Mouse (Mus musculus) thymus, adult 2 months (tissue): ENCODE data around the gene Spry1. TPM values are rescaled to one million over a fixed set of nuclear protein-coding genes. Genes with fewer than 3 reads are reported as not detected.

Source experiments
- DNase-seq: peaks from one replicate; pipeline ENCODE4 v3.0.0; 2021
- H3K27ac ChIP-seq: fragments of 200-500 bp; 2 replicates; pipeline ENCODE4 v1.5.1; 2012; ENCODE audit warnings: low read length, control low read depth; ENCODE audit not compliant: control insufficient read depth, insufficient read depth
- H3K27me3 ChIP-seq: fragments of 200-500 bp; 2 replicates; pipeline ENCODE4 v1.6.1; 2012; ENCODE audit warnings: mild to moderate bottlenecking, low read length, moderate library complexity, mixed read lengths; ENCODE audit not compliant: control insufficient read depth, insufficient read depth
- H3K36me3 ChIP-seq: fragments of 200-500 bp; 2 replicates; pipeline ENCODE4 v1.6.1; 2012; ENCODE audit warnings: mild to moderate bottlenecking, low read length, moderate library complexity; ENCODE audit not compliant: control insufficient read depth, insufficient read depth
- H3K4me1 ChIP-seq: fragments of 200-500 bp; replicated peaks from 2 replicates; pipeline ENCODE4 v1.6.1; 2012; ENCODE audit warnings: low read length; ENCODE audit not compliant: control insufficient read depth, insufficient read depth
- H3K4me3 ChIP-seq: fragments of 200-500 bp; 2 replicates; pipeline ENCODE4 v1.5.1; 2012; ENCODE audit warnings: mild to moderate bottlenecking, low read length, control low read depth, moderate library complexity; ENCODE audit not compliant: control insufficient read depth, insufficient read depth
- CTCF ChIP-seq: fragments of 200-500 bp; IDR thresholded peaks from 2 replicates; pipeline ENCODE4 v1.5.1; 2012; ENCODE audit warnings: mild to moderate bottlenecking, control low read depth, low read length, moderate library complexity, borderline replicate concordance; ENCODE audit not compliant: control insufficient read depth, poor library complexity, insufficient read depth; ENCODE audit errors: extremely low read depth
- POLR2A ChIP-seq: fragments of 200-500 bp; IDR thresholded peaks from 2 replicates; pipeline ENCODE4 v1.6.1; 2012; ENCODE audit warnings: mild to moderate bottlenecking, low read length, control low read depth, moderate library complexity; ENCODE audit not compliant: control insufficient read depth, poor library complexity, insufficient read depth; ENCODE audit errors: extremely low read depth
- WGBS: fragments of 180-500 bp; shearing (Covaris S2); methylation state at CpG from one replicate; pipeline ENCODE4 v1.1.7; 2018; 5-methylcytosine and 5-hydroxymethylcytosine counted together
- polyA plus RNA-seq: library from polyadenylated mRNA; depleted of rRNA; stranded (reverse); fragments of >200 nt; gene quantifications from 2 replicates; pipeline ENCODE4 v1.2.3, GENCODE M21; 2012

Gene Spry1
- polyA plus RNA-seq, 1 experiment: 12.7 TPM

DNA sequence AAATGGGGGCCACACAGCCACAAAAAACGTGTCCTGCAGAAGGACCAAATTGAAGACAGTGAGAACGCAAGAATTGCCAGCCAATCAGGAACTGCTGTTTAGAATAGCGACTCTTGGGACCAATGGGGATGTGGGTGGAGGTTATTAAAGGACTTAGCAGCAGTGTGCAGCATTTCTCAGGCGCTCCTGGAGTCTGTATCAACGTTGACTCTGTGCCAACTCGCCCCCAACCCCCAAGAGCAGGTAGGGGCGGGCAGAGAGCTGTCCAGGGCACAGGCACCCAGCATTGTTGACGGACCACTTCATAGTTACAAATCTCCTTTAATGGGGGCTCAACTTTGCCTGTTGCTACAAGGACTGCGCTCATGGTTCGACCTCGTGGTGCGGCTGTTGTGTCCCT is 28.9 kb downstream of the Spry1 start:
- no peak for DNase-seq
- 96% methylated on average over 12 of the region's 12 CpGs for WGBS
- H3K4me1 ChIP-seq: no peaks in the 10 kb centered on the region
- H3K27me3 ChIP-seq: no peaks in the 10 kb centered on the region
- no peak overlapping the region for H3K27ac ChIP-seq
- no peaks in the 10 kb centered on the region for H3K36me3 ChIP-seq
- H3K4me3 ChIP-seq: no peak overlapping the region
- no peak for TF ChIP-seq POLR2A
- TF ChIP-seq CTCF: no peak

GRCm38 (mm10) chr3:37669100-37669499 is 29.4 kb downstream of the Spry1 start:
- Histone ChIP-seq H3K4me1 (no peaks in the 10 kb centered on the region), H3K27me3 (no peaks in the 10 kb centered on the region), H3K36me3 (no peaks in the 10 kb centered on the region), H3K4me3 (no peak overlapping the region), H3K27ac (no peak overlapping the region)
- TF ChIP-seq CTCF (no peak), POLR2A (no peak)
- 96% methylated on average over 20 of the region's 20 CpGs for WGBS
- DNase-seq: no peak

- H3K4me3 ChIP-seq: no peak overlapping the region
- TF ChIP-seq POLR2A (no peak), CTCF (no peak)
- no peak overlapping the region for H3K27ac ChIP-seq
- no peaks in the 10 kb centered on the region for H3K36me3 ChIP-seq
- H3K4me1 ChIP-seq: peaks cover 12% of the 10 kb centered on the region
- 74% methylated on average over 15 of the region's 15 CpGs for WGBS
- no peaks in the 10 kb centered on the region for H3K27me3 ChIP-seq
- DNase-seq: no peak
Measured at GRCm38 (mm10) chr3:37672266-37673040, 32.7 kb downstream of the Spry1 start.

GRCm38 (mm10) chr3:37673513-37674261 is 33.9 kb downstream of the Spry1 start:
- no peak for DNase-seq
- Histone ChIP-seq H3K4me1 (peaks cover 12% of the 10 kb centered on the region), H3K27ac (no peak overlapping the region), H3K36me3 (no peaks in the 10 kb centered on the region), H3K27me3 (no peaks in the 10 kb centered on the region), H3K4me3 (no peak overlapping the region)
- WGBS: 90% methylated on average over 13 of the region's 13 CpGs
- TF ChIP-seq POLR2A (no peak), CTCF (no peak)

GRCm38 (mm10) chr3:37675056-37675525 is 35.3 kb downstream of the Spry1 start:
- Histone ChIP-seq H3K36me3 (no peaks in the 10 kb centered on the region), H3K4me1 (peaks cover 12% of the 10 kb centered on the region), H3K4me3 (no peak overlapping the region), H3K27me3 (no peaks in the 10 kb centered on the region), H3K27ac (no peak overlapping the region)
- no peak for TF ChIP-seq POLR2A
- TF ChIP-seq CTCF: no peak
- 9% methylated on average over 11 of the region's 11 CpGs for WGBS
- no peak for DNase-seq

DNA sequence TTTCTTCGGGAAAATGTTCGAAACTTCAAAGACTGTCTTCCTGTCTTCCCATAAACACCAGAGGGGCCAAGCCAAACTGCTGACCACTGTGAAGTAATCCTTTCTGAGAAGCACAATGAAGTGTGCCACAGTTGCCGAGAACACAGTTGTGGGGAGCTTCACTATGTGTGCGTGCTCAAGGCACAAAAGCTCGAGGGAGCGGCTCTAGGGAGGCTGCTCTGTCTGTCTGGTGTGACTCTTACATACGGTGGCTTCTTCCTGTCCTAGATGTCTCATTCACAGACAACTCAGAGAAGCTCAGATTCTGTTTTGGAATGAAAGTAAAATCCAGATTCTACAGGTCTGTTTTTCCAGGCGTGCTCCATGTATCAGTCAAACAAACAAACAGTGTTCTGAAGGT is 36.5 kb downstream of the Spry1 start:
- Histone ChIP-seq H3K36me3 (no peaks in the 10 kb centered on the region), H3K4me3 (no peak overlapping the region), H3K4me1 (peaks cover 12% of the 10 kb centered on the region), H3K27me3 (no peaks in the 10 kb centered on the region), H3K27ac (no peak overlapping the region)
- WGBS: 88% methylated on average over 8 of the region's 8 CpGs
- no peak for DNase-seq
- TF ChIP-seq CTCF: no peak
- TF ChIP-seq POLR2A: no peak
